Comparison of ENCODE assay signal across 10 mouse cellular contexts in genomic region chr7:18951397-18951796, GRCm38 (mm10). TPM values are rescaled to one million over a fixed set of nuclear protein-coding genes. Genes with fewer than 3 reads are reported as not detected.
A peak's percentile ranks its signal among the peaks of the same experiment; 100 is the strongest.
DNase-seq lines count a peak whose midpoint lies in the region; ATAC-seq lines count a peak whose summit lies in the region.
"Had no signal": no experiment of that assay in that cellular context is flagged by ENCODE, and none has a peak within 500 bp of the region (broad histone marks: within the 10 kb centered on the region; RNA-seq: fewer than 3 reads in every experiment).

No protein-coding gene starts in this region.

- no peak for ATAC-seq in heart, embryonic 12.5 days (ENCODE audit: insufficient number of reproducible peaks, low FRiP score)
- no peak for ATAC-seq in embryonic facial prominence, embryonic 11.5 days (replicated peaks; ENCODE audit: insufficient number of reproducible peaks, low FRiP score, low TSS enrichment, low read depth)
- ATAC-seq in liver, embryonic 11.5 days (replicated peaks; ENCODE audit: low FRiP score), result no peak
- no peak for ATAC-seq in neural tube, embryonic 14.5 days (ENCODE audit: low read depth)

- H3K4me2 ChIP-seq in heart, embryonic 12.5 days, result no peak overlapping the region
- H3K4me2 ChIP-seq in embryonic facial prominence, embryonic 11.5 days (ENCODE audit: low read depth, low read length), result no peak overlapping the region
- H3K4me2 ChIP-seq in liver, embryonic 11.5 days, result no peak overlapping the region
- H3K4me2 ChIP-seq in neural tube, embryonic 14.5 days (ENCODE audit: low read depth, low read length), result no peak overlapping the region

- no peaks in the 10 kb centered on the region for H3K36me3 ChIP-seq in heart, embryonic 12.5 days
- H3K36me3 ChIP-seq in embryonic facial prominence, embryonic 11.5 days (replicated peaks; ENCODE audit: control insufficient read depth, insufficient read depth, low read depth, low read length), result no peaks in the 10 kb centered on the region
- no peaks in the 10 kb centered on the region for H3K36me3 ChIP-seq in liver, embryonic 11.5 days (ENCODE audit: control insufficient read depth, insufficient read depth, low read length)
- peaks cover 26% of the 10 kb centered on the region; the same call in 1 of the 2 replicates for H3K36me3 ChIP-seq in neural tube, embryonic 14.5 days (ENCODE audit: control insufficient read depth, insufficient read depth, low read length)

- DNase-seq in heart, postnatal 14 days, result peak; percentile 65 to 75
- DNase-seq in ES-CJ7 (ENCODE audit: low read depth, low spot score), result peak; percentile 52
- peak; percentile 80 for DNase-seq in embryonic facial prominence, embryonic 11.5 days (ENCODE audit: low spot score)
- peak; percentile 69 for DNase-seq in liver, embryonic 11.5 days (ENCODE audit: low spot score)
- DNase-seq in MN1 (ENCODE audit: low spot score), result no peak
- DNase-seq in left cerebral cortex, postnatal 25 days (ENCODE audit: low spot score in 2 of 2), result no peak

- H3K9me3 ChIP-seq in heart, embryonic 12.5 days (replicated peaks), result no peaks in the 10 kb centered on the region
- H3K9me3 ChIP-seq in embryonic facial prominence, embryonic 11.5 days (replicated peaks; ENCODE audit: control insufficient read depth, low read length), result no peaks in the 10 kb centered on the region
- no peaks in the 10 kb centered on the region for H3K9me3 ChIP-seq in liver, embryonic 11.5 days (ENCODE audit: control insufficient read depth, low read length)
- H3K9me3 ChIP-seq in neural tube, embryonic 14.5 days (ENCODE audit: control insufficient read depth, low read length), result no peaks in the 10 kb centered on the region

- peaks cover 15% of the 10 kb centered on the region for H3K27me3 ChIP-seq in heart, embryonic 12.5 days (replicated peaks)
- H3K27me3 ChIP-seq in embryonic facial prominence, embryonic 11.5 days (ENCODE audit: control insufficient read depth, insufficient read depth, low read length), result peaks cover 3% of the 10 kb centered on the region
- peaks cover 7% of the 10 kb centered on the region for H3K27me3 ChIP-seq in liver, embryonic 11.5 days (replicated peaks; ENCODE audit: control insufficient read depth, insufficient read depth, low read length)
- H3K27me3 ChIP-seq in neural tube, embryonic 14.5 days (ENCODE audit: control insufficient read depth, insufficient read depth, low read length), result no peaks in the 10 kb centered on the region

- intact Hi-C loops in heart, postnatal 14 days (cut with DNase I), result loop anchor here (2.0 kb wide), 1 partner anchor 25 kb away; no protein-coding TSS in a partner anchor
- intact Hi-C loops in left cerebral cortex, postnatal 25 days (cut with DNase I), result no loop called here

- H3K4me1 ChIP-seq in heart, embryonic 12.5 days (replicated peaks), result peaks cover 12% of the 10 kb centered on the region
- H3K4me1 ChIP-seq in embryonic facial prominence, embryonic 11.5 days (ENCODE audit: control insufficient read depth, insufficient read depth, low read length), result no peaks in the 10 kb centered on the region; the same call in 1 of the 2 replicates
- peaks cover 3% of the 10 kb centered on the region; the same call in 1 of the 2 replicates for H3K4me1 ChIP-seq in liver, embryonic 11.5 days (replicated peaks; ENCODE audit: control insufficient read depth, insufficient read depth, low read length)
- peaks cover 29% of the 10 kb centered on the region for H3K4me1 ChIP-seq in neural tube, embryonic 14.5 days (ENCODE audit: control insufficient read depth, insufficient read depth, low read length)

- 11% methylated on average over 15 of the region's 15 CpGs for WGBS in heart, embryonic 12.5 days
- WGBS in embryonic facial prominence, embryonic 11.5 days, result 21% methylated on average over 15 of the region's 15 CpGs
- 16% methylated on average over 15 of the region's 15 CpGs for WGBS in liver, embryonic 11.5 days
- WGBS in neural tube, embryonic 14.5 days, result 22% methylated on average over 15 of the region's 15 CpGs

- no peak overlapping the region for H3K4me3 ChIP-seq in heart, embryonic 12.5 days
- no peak overlapping the region for H3K4me3 ChIP-seq in embryonic facial prominence, embryonic 11.5 days (ENCODE audit: low read depth, low read length)
- H3K4me3 ChIP-seq in liver, embryonic 11.5 days (ENCODE audit: low read depth, low read length), result no peak overlapping the region
- H3K4me3 ChIP-seq in neural tube, embryonic 14.5 days (ENCODE audit: low read depth, low read length), result no peak overlapping the region

- no peak overlapping the region for H3K9ac ChIP-seq in heart, embryonic 12.5 days
- H3K9ac ChIP-seq in embryonic facial prominence, embryonic 11.5 days (replicated peaks; ENCODE audit: low read length), result no peak overlapping the region
- no peak overlapping the region for H3K9ac ChIP-seq in liver, embryonic 11.5 days (ENCODE audit: low read depth, low read length)
- H3K9ac ChIP-seq in neural tube, embryonic 14.5 days (replicated peaks; ENCODE audit: low read depth, low read length), result no peak overlapping the region

- H3K27ac ChIP-seq in heart, embryonic 12.5 days (ENCODE audit: poor library complexity, severe bottlenecking), result no peak overlapping the region
- H3K27ac ChIP-seq in embryonic facial prominence, embryonic 11.5 days (replicated peaks; ENCODE audit: low read depth, low read length), result no peak overlapping the region
- H3K27ac ChIP-seq in liver, embryonic 11.5 days (ENCODE audit: low read depth, low read length), result no peak overlapping the region
- peak overlapping the region; percentile 78; the same call in 1 of the 2 replicates for H3K27ac ChIP-seq in neural tube, embryonic 14.5 days (ENCODE audit: low read depth, low read length)

RNA-seq across cellular contexts. Expression of gene Nova2, which starts 25.7 kb away (rescaled TPM):
- total RNA-seq in heart, postnatal 14 days (2021), result 10 to 100 TPM in 1 of 2 experiments, 1 to 10 TPM in 1; 9.6 to 10.1 TPM
- 0.60 and 0.64 TPM in 2 replicates for polyA plus RNA-seq in heart, embryonic 12.5 days (2016; fragmentation: Nextera tagmentation; extraction: Ambion mirVana)
- 1.4 and 1.7 TPM in 2 replicates for polyA plus RNA-seq in embryonic facial prominence, embryonic 11.5 days (2014; fragmentation: Nextera tagmentation; extraction: Ambion mirVana)
- polyA plus RNA-seq in liver, embryonic 11.5 days (2014; fragmentation: Nextera tagmentation; extraction: Ambion mirVana), result 0.22 and 0.41 TPM in 2 replicates
- 17.1 and 18.4 TPM in 2 replicates for polyA plus RNA-seq in neural tube, embryonic 14.5 days (2014; fragmentation: Nextera tagmentation; extraction: Ambion mirVana)
- 10 to 100 TPM; 78.2 to 84.6 TPM for total RNA-seq in left cerebral cortex, postnatal 25 days (2021)

RNA-seq across cellular contexts. Expression of gene Nanos2, which starts 35.8 kb away (rescaled TPM):
- not detected for total RNA-seq in heart, postnatal 14 days (2021)
- polyA plus RNA-seq in heart, embryonic 12.5 days (2016; fragmentation: Nextera tagmentation; extraction: Ambion mirVana), result not detected in 2 replicates
- polyA plus RNA-seq in embryonic facial prominence, embryonic 11.5 days (2014; fragmentation: Nextera tagmentation; extraction: Ambion mirVana), result not detected in 2 replicates
- not detected in 2 replicates for polyA plus RNA-seq in liver, embryonic 11.5 days (2014; fragmentation: Nextera tagmentation; extraction: Ambion mirVana)
- polyA plus RNA-seq in neural tube, embryonic 14.5 days (2014; fragmentation: Nextera tagmentation; extraction: Ambion mirVana), result 0.84 and 1.1 TPM in 2 replicates
- total RNA-seq in left cerebral cortex, postnatal 25 days (2021), result under 1 TPM; 0.53 to 0.76 TPM
- polyA plus RNA-seq: heart, embryonic 14.5 days; small intestine, adult 2 months had no signal

RNA-seq across cellular contexts. Expression of gene Mypop, which starts 39.6 kb away (rescaled TPM):
- total RNA-seq in heart, postnatal 14 days (2021), result 1 to 10 TPM; 2.5 to 2.8 TPM
- 2.7 and 3.0 TPM in 2 replicates for polyA plus RNA-seq in heart, embryonic 12.5 days (2016; fragmentation: Nextera tagmentation; extraction: Ambion mirVana)
- 4.3 and 5.3 TPM in 2 replicates for polyA plus RNA-seq in embryonic facial prominence, embryonic 11.5 days (2014; fragmentation: Nextera tagmentation; extraction: Ambion mirVana)
- polyA plus RNA-seq in liver, embryonic 11.5 days (2014; fragmentation: Nextera tagmentation; extraction: Ambion mirVana), result 1.5 and 2.2 TPM in 2 replicates
- polyA plus RNA-seq in neural tube, embryonic 14.5 days (2014; fragmentation: Nextera tagmentation; extraction: Ambion mirVana), result 6.0 and 6.9 TPM in 2 replicates
- total RNA-seq in left cerebral cortex, postnatal 25 days (2021), result 10 to 100 TPM; 50.4 to 53.3 TPM

RNA-seq across cellular contexts. Expression of gene Ccdc61, which starts 41.2 kb away (rescaled TPM):
- 1 to 10 TPM; 9.0 to 9.5 TPM for total RNA-seq in heart, postnatal 14 days (2021)
- polyA plus RNA-seq in heart, embryonic 12.5 days (2016; fragmentation: Nextera tagmentation; extraction: Ambion mirVana), result 23.3 and 24.0 TPM in 2 replicates
- polyA plus RNA-seq in embryonic facial prominence, embryonic 11.5 days (2014; fragmentation: Nextera tagmentation; extraction: Ambion mirVana), result 22.6 and 26.5 TPM in 2 replicates
- polyA plus RNA-seq in liver, embryonic 11.5 days (2014; fragmentation: Nextera tagmentation; extraction: Ambion mirVana), result 20.8 and 21.1 TPM in 2 replicates
- polyA plus RNA-seq in neural tube, embryonic 14.5 days (2014; fragmentation: Nextera tagmentation; extraction: Ambion mirVana), result 17.6 and 20.2 TPM in 2 replicates
- 10 to 100 TPM in 1 of 2 experiments, 1 to 10 TPM in 1; 9.9 to 10.5 TPM for total RNA-seq in left cerebral cortex, postnatal 25 days (2021)

RNA-seq across cellular contexts. Expression of gene Irf2bp1, which starts 52.4 kb away (rescaled TPM):
- 10 to 100 TPM; 24.2 to 24.4 TPM for total RNA-seq in heart, postnatal 14 days (2021)
- 21.3 and 22.8 TPM in 2 replicates for polyA plus RNA-seq in heart, embryonic 12.5 days (2016; fragmentation: Nextera tagmentation; extraction: Ambion mirVana)
- polyA plus RNA-seq in embryonic facial prominence, embryonic 11.5 days (2014; fragmentation: Nextera tagmentation; extraction: Ambion mirVana), result 27.9 and 28.3 TPM in 2 replicates
- 23.3 and 24.9 TPM in 2 replicates for polyA plus RNA-seq in liver, embryonic 11.5 days (2014; fragmentation: Nextera tagmentation; extraction: Ambion mirVana)
- polyA plus RNA-seq in neural tube, embryonic 14.5 days (2014; fragmentation: Nextera tagmentation; extraction: Ambion mirVana), result 29.7 and 30.3 TPM in 2 replicates
- total RNA-seq in left cerebral cortex, postnatal 25 days (2021), result 10 to 100 TPM; 46.7 to 48.3 TPM

Comparison
In these comparisons a context has a peak if more than half of its experiments do, and no peak if none do; other contexts are left out.
1. DNase-seq: peak in heart, postnatal 14 days (2 of 2), ES-CJ7 (single experiment), embryonic facial prominence, embryonic 11.5 days (single experiment) and liver, embryonic 11.5 days (single experiment); none in MN1 (single experiment) and left cerebral cortex, postnatal 25 days (0 of 2).